Mouse (Mus musculus): ENCODE data around the gene Atpif1. TPM values are rescaled to one million over a fixed set of nuclear protein-coding genes. Genes with fewer than 3 reads are reported as not detected.

Gene Atpif1
- polyA plus RNA-seq, 1 experiment from 2014 or later, result 1,190 TPM

GRCm38 (mm10) chr4:132505800-132506199 lies 27.7 kb downstream of the Atpif1 start:
- Histone ChIP-seq H3K9me3 (replicated peaks; ENCODE audit: control insufficient read depth, low read length, poor library complexity, severe bottlenecking) (no peaks in the 10 kb centered on the region), H3K4me1 (ENCODE audit: control insufficient read depth, insufficient read depth, low read length) (no peaks in the 10 kb centered on the region; the same call in 1 of the 2 replicates), H3K4me2 (ENCODE audit: low read length) (no peak overlapping the region), H3K27ac (ENCODE audit: low read length) (no peak overlapping the region), H3K4me3 (ENCODE audit: low read depth, low read length) (no peak overlapping the region), H3K27me3 (ENCODE audit: control insufficient read depth, insufficient read depth, low read depth, low read length) (no peaks in the 10 kb centered on the region), H3K9ac (ENCODE audit: low read depth, low read length) (no peak overlapping the region), H3K36me3 (ENCODE audit: control insufficient read depth, insufficient read depth, low read length) (no peaks in the 10 kb centered on the region)
- WGBS, result 25% methylated on average over 10 of the region's 10 CpGs
- ATAC-seq, result no peak

- ATAC-seq, result no peak
- Histone ChIP-seq H3K9ac (ENCODE audit: low read depth, low read length) (no peak overlapping the region), H3K4me2 (ENCODE audit: low read length) (no peak overlapping the region), H3K27me3 (ENCODE audit: control insufficient read depth, insufficient read depth, low read depth, low read length) (no peaks in the 10 kb centered on the region), H3K9me3 (replicated peaks; ENCODE audit: control insufficient read depth, low read length, poor library complexity, severe bottlenecking) (no peaks in the 10 kb centered on the region), H3K4me1 (ENCODE audit: control insufficient read depth, insufficient read depth, low read length) (no peaks in the 10 kb centered on the region; the same call in 1 of the 2 replicates), H3K27ac (ENCODE audit: low read length) (no peak overlapping the region), H3K36me3 (ENCODE audit: control insufficient read depth, insufficient read depth, low read length) (no peaks in the 10 kb centered on the region), H3K4me3 (ENCODE audit: low read depth, low read length) (no peak overlapping the region)
- 64% methylated on average over 6 of the region's 6 CpGs for whole genome bisulfite sequencing
These were observed 28.3 kb downstream of the Atpif1 start for GRCm38 (mm10) chr4:132505034-132505738.

GRCm38 (mm10) chr4:132503344-132503743 lies 30.1 kb downstream of the Atpif1 start:
- H3K27ac ChIP-seq (ENCODE audit: low read length), result no peak overlapping the region
- no peak overlapping the region for H3K4me3 ChIP-seq (ENCODE audit: low read depth, low read length)
- no peaks in the 10 kb centered on the region for H3K9me3 ChIP-seq (replicated peaks; ENCODE audit: control insufficient read depth, low read length, poor library complexity, severe bottlenecking)
- H3K9ac ChIP-seq (ENCODE audit: low read depth, low read length), result no peak overlapping the region
- 88% methylated on average over 11 of the region's 11 CpGs for WGBS
- H3K4me1 ChIP-seq (ENCODE audit: control insufficient read depth, insufficient read depth, low read length), result no peaks in the 10 kb centered on the region
- H3K36me3 ChIP-seq (ENCODE audit: control insufficient read depth, insufficient read depth, low read length), result no peaks in the 10 kb centered on the region
- H3K4me2 ChIP-seq (ENCODE audit: low read length), result no peak overlapping the region
- ATAC-seq, result no peak
- H3K27me3 ChIP-seq (ENCODE audit: control insufficient read depth, insufficient read depth, low read depth, low read length), result no peaks in the 10 kb centered on the region

GRCm38 (mm10) chr4:132501639-132502038 lies 31.8 kb downstream of the Atpif1 start:
- WGBS, result 96% methylated on average over 6 of the region's 6 CpGs
- Histone ChIP-seq H3K9ac (ENCODE audit: low read depth, low read length) (no peak overlapping the region), H3K4me1 (ENCODE audit: control insufficient read depth, insufficient read depth, low read length) (no peaks in the 10 kb centered on the region), H3K27me3 (ENCODE audit: control insufficient read depth, insufficient read depth, low read depth, low read length) (no peaks in the 10 kb centered on the region), H3K9me3 (replicated peaks; ENCODE audit: control insufficient read depth, low read length, poor library complexity, severe bottlenecking) (no peaks in the 10 kb centered on the region), H3K27ac (ENCODE audit: low read length) (no peak overlapping the region), H3K4me3 (ENCODE audit: low read depth, low read length) (no peak overlapping the region), H3K36me3 (ENCODE audit: control insufficient read depth, insufficient read depth, low read length) (0 out of 2 replicates have a peak, but pooled peaks cover 4% of the 10 kb centered on the region), H3K4me2 (ENCODE audit: low read length) (no peak overlapping the region)
- no peak for ATAC-seq

- Histone ChIP-seq H3K4me1 (ENCODE audit: control insufficient read depth, insufficient read depth, low read length) (no peaks in the 10 kb centered on the region), H3K27ac (ENCODE audit: low read length) (no peak overlapping the region), H3K4me2 (ENCODE audit: low read length) (no peak overlapping the region), H3K9ac (ENCODE audit: low read depth, low read length) (no peak overlapping the region), H3K27me3 (ENCODE audit: control insufficient read depth, insufficient read depth, low read depth, low read length) (no peaks in the 10 kb centered on the region), H3K9me3 (replicated peaks; ENCODE audit: control insufficient read depth, low read length, poor library complexity, severe bottlenecking) (no peaks in the 10 kb centered on the region), H3K36me3 (ENCODE audit: control insufficient read depth, insufficient read depth, low read length) (0 out of 2 replicates have a peak, but pooled peaks cover 4% of the 10 kb centered on the region), H3K4me3 (ENCODE audit: low read depth, low read length) (no peak overlapping the region)
- WGBS, result 91% methylated on average over 20 of the region's 20 CpGs
- ATAC-seq, result no peak
These were observed 39.1 kb downstream of the Atpif1 start for GRCm38 (mm10) chr4:132494271-132494918.

GRCm38 (mm10) chr4:132492178-132493060 lies 41.0 kb downstream of the Atpif1 start:
- Histone ChIP-seq H3K4me3 (ENCODE audit: low read depth, low read length) (no peak overlapping the region), H3K27ac (ENCODE audit: low read length) (no peak overlapping the region), H3K4me2 (ENCODE audit: low read length) (no peak overlapping the region), H3K36me3 (ENCODE audit: control insufficient read depth, insufficient read depth, low read length) (no peaks in the 10 kb centered on the region), H3K4me1 (ENCODE audit: control insufficient read depth, insufficient read depth, low read length) (no peaks in the 10 kb centered on the region), H3K9ac (ENCODE audit: low read depth, low read length) (no peak overlapping the region), H3K27me3 (ENCODE audit: control insufficient read depth, insufficient read depth, low read depth, low read length) (no peaks in the 10 kb centered on the region), H3K9me3 (replicated peaks; ENCODE audit: control insufficient read depth, low read length, poor library complexity, severe bottlenecking) (no peaks in the 10 kb centered on the region)
- WGBS, result 63% methylated on average over 10 of the region's 10 CpGs
- no peak for ATAC-seq

- H3K27me3 ChIP-seq (ENCODE audit: control insufficient read depth, insufficient read depth, low read depth, low read length), result no peaks in the 10 kb centered on the region
- H3K27ac ChIP-seq (ENCODE audit: low read length), result no peak overlapping the region
- H3K36me3 ChIP-seq (ENCODE audit: control insufficient read depth, insufficient read depth, low read length), result no peaks in the 10 kb centered on the region
- ATAC-seq, result no peak
- no peaks in the 10 kb centered on the region for H3K4me1 ChIP-seq (ENCODE audit: control insufficient read depth, insufficient read depth, low read length)
- H3K9ac ChIP-seq (ENCODE audit: low read depth, low read length), result no peak overlapping the region
- H3K9me3 ChIP-seq (replicated peaks; ENCODE audit: control insufficient read depth, low read length, poor library complexity, severe bottlenecking), result no peaks in the 10 kb centered on the region
- H3K4me3 ChIP-seq (ENCODE audit: low read depth, low read length), result no peak overlapping the region
- H3K4me2 ChIP-seq (ENCODE audit: low read length), result no peak overlapping the region
- WGBS, result 79% methylated on average over 6 of the region's 6 CpGs
These were observed 41.7 kb downstream of the Atpif1 start for GRCm38 (mm10) chr4:132491748-132492147.

GRCm38 (mm10) chr4:132491057-132491456 lies 42.4 kb downstream of the Atpif1 start:
- WGBS, result 98% methylated on average over 8 of the region's 8 CpGs

More at GRCm38 (mm10) chr4:132491057-132491456, 42.4 kb downstream of the Atpif1 start:
- H3K36me3 ChIP-seq (ENCODE audit: control insufficient read depth, insufficient read depth, low read length), result no peaks in the 10 kb centered on the region
- no peak overlapping the region for H3K27ac ChIP-seq (ENCODE audit: low read length)
- H3K9me3 ChIP-seq (replicated peaks; ENCODE audit: control insufficient read depth, low read length, poor library complexity, severe bottlenecking), result no peaks in the 10 kb centered on the region
- H3K27me3 ChIP-seq (ENCODE audit: control insufficient read depth, insufficient read depth, low read depth, low read length), result no peaks in the 10 kb centered on the region
- no peak overlapping the region for H3K4me2 ChIP-seq (ENCODE audit: low read length)
- H3K4me1 ChIP-seq (ENCODE audit: control insufficient read depth, insufficient read depth, low read length), result no peaks in the 10 kb centered on the region
- H3K9ac ChIP-seq (ENCODE audit: low read depth, low read length), result no peak overlapping the region
- no peak overlapping the region for H3K4me3 ChIP-seq (ENCODE audit: low read depth, low read length)
- no peak for ATAC-seq

Measured in midbrain, embryonic 16.5 days (tissue).